18 mouse cellular contexts compared by ENCODE assay signal in genomic region chr17:47330616-47331015, GRCm38 (mm10). TPM values are rescaled to one million over a fixed set of nuclear protein-coding genes. Genes with fewer than 3 reads are reported as not detected.
"Had no signal": no experiment of that assay in that cellular context is flagged by ENCODE, and none has a peak within 500 bp of the region (broad histone marks: within the 10 kb centered on the region; RNA-seq: fewer than 3 reads in every experiment).

No protein-coding gene starts in this region.

- H3K4me2 ChIP-seq: lung, embryonic 15.5 days; midbrain, embryonic 11.5 days; midbrain, embryonic 13.5 days; midbrain, embryonic 15.5 days; neural tube, embryonic 12.5 days; stomach, embryonic 15.5 days had no signal

- H3K4me3 ChIP-seq: lung, embryonic 15.5 days; megakaryocyte, embryonic 14.5 days; midbrain, embryonic 13.5 days; midbrain, embryonic 15.5 days; neural tube, embryonic 12.5 days; stomach, embryonic 15.5 days had no signal

- H3K9me3 ChIP-seq: lung, embryonic 15.5 days; megakaryocyte, embryonic 14.5 days; midbrain, embryonic 13.5 days; midbrain, embryonic 15.5 days; neural tube, embryonic 12.5 days; stomach, embryonic 15.5 days had no signal

- H3K27me3 ChIP-seq: lung, embryonic 15.5 days; megakaryocyte, embryonic 14.5 days; midbrain, embryonic 13.5 days; midbrain, embryonic 15.5 days; neural tube, embryonic 12.5 days; stomach, embryonic 15.5 days had no signal

- H3K9ac ChIP-seq: lung, embryonic 15.5 days; midbrain, embryonic 13.5 days; midbrain, embryonic 15.5 days; neural tube, embryonic 12.5 days; stomach, embryonic 15.5 days had no signal

- ATAC-seq: lung, postnatal 0 days; midbrain, embryonic 13.5 days; midbrain, embryonic 15.5 days had no signal

- H3K27ac ChIP-seq: lung, embryonic 15.5 days; macrophage; midbrain, embryonic 13.5 days; midbrain, embryonic 15.5 days; neural tube, embryonic 12.5 days; stomach, embryonic 15.5 days; stomach, postnatal 0 days had no signal

- DNase-seq: lung, adult 2 months; lung, postnatal 14 days; lung, postnatal 36 days; right cerebral cortex, postnatal 14 days; thymus, adult 2 months; thymus, postnatal 25 days; thymus, postnatal 4 days had no signal

- H3K4me1 ChIP-seq: neural tube, embryonic 12.5 days; stomach, embryonic 15.5 days had no signal

RNA-seq across cellular contexts. Expression of gene Guca1b, which starts 54.6 kb away (rescaled TPM):
- total RNA-seq: midbrain, postnatal 0 days had no signal
